Mouse (Mus musculus): ENCODE measurements around the gene Pacs2.

DNA sequence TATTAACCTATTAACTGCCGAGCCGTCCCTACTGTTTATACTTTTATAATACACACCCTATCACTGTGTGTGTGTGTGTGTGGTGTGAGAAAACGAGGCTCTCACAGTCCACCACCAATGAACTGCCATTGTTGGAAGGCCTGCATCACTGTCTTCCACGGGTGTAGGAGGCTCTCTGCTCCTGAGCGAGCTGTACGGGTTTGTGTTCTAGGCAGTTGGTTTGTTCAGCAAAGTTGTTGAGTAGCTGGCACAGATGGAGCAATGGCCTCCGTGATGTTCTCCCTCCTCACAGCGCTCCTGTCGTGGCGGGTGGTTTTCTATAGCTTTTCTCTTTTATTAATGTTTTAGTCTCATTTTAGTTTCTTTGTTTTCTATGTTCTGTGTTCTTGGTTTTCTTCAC is 95.5 kb downstream of the Pacs2 start:
- TF ChIP-seq GATA1 (IDR thresholded peaks at IDR 0.05; ENCODE audit: borderline replicate concordance, low read length) = no peak
- no peak for TF ChIP-seq FLI1 (IDR thresholded peaks at IDR 0.05; ENCODE audit: low read length)
